Mouse (Mus musculus) B cell, adult 62 days (primary cell): Measurements from ENCODE around the gene Ccl2. TPM values are rescaled to one million over a fixed set of nuclear protein-coding genes. Genes with fewer than 3 reads are reported as not detected.

ENCODE experiments used
- total RNA-seq: library from RNA; stranded (reverse); gene quantifications from 4 replicates; pipeline ENCODE4 v1.2.4, GENCODE M21; 2023

Ccl2 gene
- total RNA-seq: not detected in 4 replicates

DNA sequence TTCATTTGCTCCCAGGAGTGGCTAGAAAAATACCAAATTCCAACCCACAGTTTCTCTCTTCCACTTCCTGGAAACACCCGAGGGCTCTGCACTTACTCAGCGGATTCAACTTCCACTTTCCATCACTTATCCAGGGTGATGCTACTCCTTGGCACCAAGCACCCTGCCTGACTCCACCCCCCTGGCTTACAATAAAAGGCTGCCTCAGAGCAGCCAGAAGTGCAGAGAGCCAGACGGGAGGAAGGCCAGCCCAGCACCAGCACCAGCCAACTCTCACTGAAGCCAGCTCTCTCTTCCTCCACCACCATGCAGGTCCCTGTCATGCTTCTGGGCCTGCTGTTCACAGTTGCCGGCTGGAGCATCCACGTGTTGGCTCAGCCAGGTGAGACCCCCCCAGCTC lies at the start of gene Ccl2:
Ccl2 (plus strand) TSS at position 216 of the 400 bp plus-strand sequence.

DNA sequence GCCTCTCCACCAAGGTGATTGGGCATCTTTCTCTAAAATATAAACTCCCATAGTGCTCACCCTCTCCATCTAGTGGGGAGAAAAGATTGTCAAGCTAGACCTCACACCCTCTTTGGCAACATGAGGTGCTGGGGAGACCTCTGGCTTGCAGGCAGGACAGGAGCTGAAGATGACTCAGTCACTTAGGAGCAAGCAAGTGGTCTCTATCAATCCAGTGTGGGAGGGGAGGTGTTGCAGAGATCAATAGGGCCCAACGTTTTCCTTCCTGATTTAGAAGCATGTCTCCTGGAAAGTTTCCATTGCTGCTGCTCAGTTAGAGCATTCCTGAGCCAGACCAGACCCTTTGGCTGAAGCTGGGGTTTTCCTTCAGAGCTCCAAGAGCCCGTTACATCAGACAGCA lies 3.2 kb downstream of the Ccl2 start, which contains the start of gene Gm17268:
Gm17268 (minus strand) TSS at position 28 of the 400 bp plus-strand sequence.

GRCm38 (mm10) chr11:82045471-82045870 lies 10.1 kb downstream of the Ccl2 start, which contains the start of gene Ccl7:
Gene Ccl7, plus strand, starts transcription at chr11:82045712.

GRCm38 (mm10) chr11:82057646-82058045 lies 22.3 kb downstream of the Ccl2 start, which contains the start of gene Ccl11:
Gene Ccl11, plus strand, starts transcription at chr11:82057823.

Other genes starting within 250 kb of the Ccl2 start
- gene 5530401A14Rik, start 174.9 kb upstream of the Ccl2 start, total RNA-seq: not detected in 4 replicates
- gene Asic2, start 67.1 kb upstream of the Ccl2 start, total RNA-seq: not detected in 4 replicates
- not detected in 4 replicates for gene Gm17268, start 3.0 kb downstream of the Ccl2 start, total RNA-seq
- gene Ccl7, start 10.1 kb downstream of the Ccl2 start, total RNA-seq: not detected in 4 replicates
- gene Ccl11, start 22.3 kb downstream of the Ccl2 start, total RNA-seq: not detected in 4 replicates
- not detected in 4 replicates for gene Ccl12, start 66.3 kb downstream of the Ccl2 start, total RNA-seq
- gene Ccl8, start 79.6 kb downstream of the Ccl2 start, total RNA-seq: not detected in 4 replicates